Mouse (Mus musculus) neural tube, embryonic 12.5 days (tissue): ENCODE measurements around the gene Syvn1. TPM values are rescaled to one million over a fixed set of nuclear protein-coding genes. Genes with fewer than 3 reads are reported as not detected.
A peak's percentile ranks its signal among the peaks of the same experiment; 100 is the strongest.

ENCODE experiments used
- ATAC-seq: fragments of 200-750 bp; cut with Nextera tagmentation; 2 replicates; pipeline ENCODE4 v1.8.0; 2017; ENCODE audit warnings: low read depth, mild to moderate bottlenecking, moderate TSS enrichment, moderate library complexity; ENCODE audit not compliant: low FRiP score
- H3K27ac ChIP-seq: fragments of 300-500 bp; sonication (generic); 2 replicates; pipeline ENCODE4 v1.5.1; 2016
- H3K27me3 ChIP-seq: fragments of 300-500 bp; sonication (generic); replicated peaks from 2 replicates; pipeline ENCODE4 v1.6.1; 2016; ENCODE audit warnings: mild to moderate bottlenecking
- H3K36me3 ChIP-seq: fragments of 300-500 bp; sonication (generic); 2 replicates; pipeline ENCODE4 v1.6.1; 2016; ENCODE audit warnings: mild to moderate bottlenecking
- H3K4me1 ChIP-seq: fragments of 300-500 bp; sonication (generic); 2 replicates; pipeline ENCODE4 v1.6.1; 2016
- H3K4me2 ChIP-seq: fragments of 300-500 bp; sonication (generic); replicated peaks from 2 replicates; pipeline ENCODE4 v1.6.1; 2016; ENCODE audit warnings: mild to moderate bottlenecking
- H3K4me3 ChIP-seq: fragments of 300-500 bp; sonication (generic); 2 replicates; pipeline ENCODE4 v1.5.1; 2016
- H3K9ac ChIP-seq: fragments of 300-500 bp; sonication (generic); 2 replicates; pipeline ENCODE4 v1.6.1; 2016; ENCODE audit warnings: mild to moderate bottlenecking
- H3K9me3 ChIP-seq: fragments of 300-500 bp; sonication (generic); 2 replicates; pipeline ENCODE4 v1.6.1; 2016; ENCODE audit warnings: mild to moderate bottlenecking
- WGBS: fragments of 180-500 bp; shearing (Covaris S2); methylation state at CpG from one replicate; pipeline ENCODE4 v1.1.7; 2016; 5-methylcytosine and 5-hydroxymethylcytosine counted together
- polyA plus RNA-seq: library from polyadenylated mRNA; unstranded; fragments of >200 nt; fragmentation: Nextera tagmentation; extraction: Ambion mirVana; gene quantifications from 2 replicates; pipeline ENCODE4 v1.2.1, GENCODE M21; 2016

Gene Syvn1
- polyA plus RNA-seq = 33.2 and 35.2 TPM in 2 replicates

DNA sequence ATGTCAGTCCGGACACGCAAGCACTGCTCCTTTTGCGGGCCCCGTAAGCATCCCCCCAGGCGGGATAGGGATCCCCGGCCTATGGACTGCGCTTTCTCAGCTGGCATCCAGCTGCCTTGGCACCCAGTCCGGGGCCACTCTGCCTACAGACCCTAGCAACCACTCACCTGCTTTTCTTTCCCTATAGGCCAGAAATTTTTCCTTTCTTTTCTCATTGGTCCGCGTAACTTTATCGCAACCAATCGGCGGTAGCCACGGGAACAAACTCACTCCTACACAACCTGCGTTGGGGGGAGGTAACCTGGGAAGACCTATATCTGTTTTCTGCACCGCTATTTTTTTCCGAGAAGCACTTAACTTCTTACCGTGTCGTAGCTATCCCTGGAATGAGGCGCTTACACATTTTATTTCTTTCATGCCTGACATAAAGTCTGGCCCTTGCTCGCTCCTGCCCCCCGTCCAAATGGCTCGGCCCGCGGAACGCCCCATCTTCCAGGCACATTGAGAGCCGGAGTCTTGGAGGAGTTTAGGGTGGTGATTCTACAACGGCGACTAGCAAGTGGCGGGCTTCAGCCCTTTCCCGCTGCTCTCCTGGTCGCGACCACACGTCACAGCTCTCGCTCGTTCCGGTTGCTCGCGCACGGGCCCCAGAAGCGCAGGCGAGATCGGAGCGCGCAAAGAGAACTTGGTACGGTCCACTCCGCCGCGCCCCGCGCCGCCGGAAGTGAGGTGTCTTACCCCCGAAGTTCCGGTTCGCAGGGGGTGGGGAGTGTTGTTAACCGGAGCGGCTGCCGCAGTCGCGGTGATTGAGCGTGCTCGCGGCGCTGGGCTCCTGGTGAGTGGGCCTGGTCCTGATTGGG, at the start of gene Syvn1:
Syvn1 (plus strand) TSS at position 283 of the 860 bp plus-strand sequence.
- H3K27me3 ChIP-seq = no peaks in the 10 kb centered on the region
- H3K36me3 ChIP-seq = peaks cover 35% of the 10 kb centered on the region
- H3K9ac ChIP-seq = peak within 1 kb of the TSS; percentile 88
- peak within 1 kb of the TSS; percentile 98 for H3K27ac ChIP-seq
- peaks cover 22% of the 10 kb centered on the region for H3K4me1 ChIP-seq
- under 1% methylated on average over 65 of the region's 65 CpGs for WGBS
- peak within 1 kb of the TSS; percentile 90 for H3K4me3 ChIP-seq
- peak; percentile 93 for ATAC-seq
- H3K9me3 ChIP-seq = no peaks in the 10 kb centered on the region
- peak within 1 kb of the TSS; percentile 99 for H3K4me2 ChIP-seq

DNA sequence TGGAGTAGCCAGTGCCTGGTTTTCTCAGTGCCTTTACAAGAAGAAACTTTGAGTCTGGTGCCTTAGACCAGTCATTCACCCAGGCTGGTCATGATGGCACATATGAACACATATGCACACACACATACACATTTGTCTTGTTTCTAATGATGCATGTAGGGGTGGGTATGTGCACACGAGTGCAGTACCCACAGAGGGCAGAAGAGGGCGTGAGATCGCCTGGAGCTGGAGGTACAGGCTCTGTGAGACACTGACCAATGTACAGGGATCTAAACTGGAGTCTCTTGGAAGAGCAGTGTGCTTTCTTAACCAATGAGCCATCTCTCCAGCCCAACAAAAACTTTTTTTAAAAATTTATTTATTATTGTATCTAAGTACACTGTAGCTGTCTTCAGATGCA, 48.2 kb upstream of the Syvn1 start:
- no peak for ATAC-seq

DNA sequence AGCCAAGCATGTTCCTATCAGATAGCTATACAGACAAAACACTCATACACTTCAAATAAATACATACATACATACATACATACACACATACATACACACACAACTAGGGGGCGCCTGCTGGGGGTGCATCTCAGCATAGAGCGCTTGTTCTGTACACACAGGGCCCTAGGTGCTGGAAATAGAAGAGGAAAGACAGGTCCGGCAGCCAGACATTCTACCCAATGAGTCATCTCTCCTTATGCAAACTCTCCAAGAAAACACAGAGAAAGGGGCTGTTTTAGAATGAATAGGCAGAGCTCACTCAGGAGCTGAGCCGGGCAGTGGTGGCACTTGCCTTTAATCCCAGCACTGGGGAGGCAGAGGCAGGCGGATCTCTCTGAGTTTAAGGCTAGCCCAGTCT, 46.4 kb upstream of the Syvn1 start:
- Histone ChIP-seq H3K4me3 (no peak overlapping the region), H3K27ac (no peak overlapping the region), H3K27me3 (no peaks in the 10 kb centered on the region), H3K36me3 (no peaks in the 10 kb centered on the region), H3K9me3 (no peaks in the 10 kb centered on the region), H3K9ac (no peak overlapping the region), H3K4me2 (no peak overlapping the region), H3K4me1 (no peaks in the 10 kb centered on the region)
- 83% methylated on average over 5 of the region's 5 CpGs for WGBS
- ATAC-seq = no peak

More for the DNA sequence above, 48.2 kb upstream of the Syvn1 start:
- 83% methylated on average over 3 of the region's 3 CpGs for WGBS
- no peaks in the 10 kb centered on the region for H3K4me1 ChIP-seq
- no peaks in the 10 kb centered on the region for H3K27me3 ChIP-seq
- no peaks in the 10 kb centered on the region for H3K36me3 ChIP-seq
- H3K27ac ChIP-seq = no peak overlapping the region
- no peak overlapping the region for H3K4me3 ChIP-seq
- H3K4me2 ChIP-seq = no peak overlapping the region
- no peak overlapping the region for H3K9ac ChIP-seq
- no peaks in the 10 kb centered on the region for H3K9me3 ChIP-seq

DNA sequence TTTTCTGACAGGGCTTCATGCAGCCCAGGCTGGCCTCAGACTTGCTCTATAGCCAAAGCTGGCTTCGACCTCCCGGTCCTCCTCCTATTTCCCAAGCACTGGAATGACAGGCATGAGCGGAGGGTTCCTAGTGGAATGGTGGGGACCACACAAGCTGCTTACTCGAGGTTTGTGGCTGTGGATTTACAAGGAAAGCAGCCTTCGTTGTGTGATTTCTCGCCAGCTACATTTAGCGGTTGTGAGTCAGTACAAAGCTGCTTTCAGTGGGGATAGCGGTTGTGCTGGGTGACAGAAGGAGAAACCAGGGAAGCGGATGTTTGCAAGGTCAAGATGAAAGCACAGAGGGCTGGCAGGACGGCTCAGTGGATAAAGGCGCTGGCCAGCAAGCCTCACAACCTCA, 40.8 kb upstream of the Syvn1 start:
- H3K9ac ChIP-seq = no peak overlapping the region
- H3K27me3 ChIP-seq = no peaks in the 10 kb centered on the region
- no peak overlapping the region for H3K4me2 ChIP-seq
- 66% methylated on average over 11 of the region's 11 CpGs for WGBS
- no peak overlapping the region for H3K27ac ChIP-seq
- H3K4me3 ChIP-seq = no peak overlapping the region
- ATAC-seq = no peak
- H3K36me3 ChIP-seq = no peaks in the 10 kb centered on the region
- H3K4me1 ChIP-seq = no peaks in the 10 kb centered on the region
- H3K9me3 ChIP-seq = no peaks in the 10 kb centered on the region

DNA sequence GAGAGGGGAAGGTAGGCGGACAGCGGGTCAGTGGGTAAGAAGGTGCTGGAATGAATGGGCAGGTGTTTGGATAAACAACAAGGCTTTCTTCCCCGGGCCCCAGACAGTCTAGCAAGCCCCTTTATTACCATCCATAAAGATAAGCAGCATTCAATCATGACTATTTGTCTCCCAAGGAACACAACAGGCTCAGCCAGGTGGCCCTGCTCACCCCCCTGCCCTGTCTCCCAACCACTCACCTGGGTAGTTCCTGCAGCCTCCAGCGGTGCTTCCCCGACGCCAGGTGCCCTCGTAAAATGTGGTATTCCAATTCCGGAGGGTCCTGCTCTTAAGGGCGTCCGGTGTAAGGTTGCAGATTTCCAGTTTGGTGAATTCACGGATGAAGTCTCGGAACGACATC, 39.4 kb upstream of the Syvn1 start:
- H3K36me3 ChIP-seq = no peaks in the 10 kb centered on the region
- 76% methylated on average over 13 of the region's 13 CpGs for WGBS
- H3K27ac ChIP-seq = no peak overlapping the region
- no peak for ATAC-seq
- no peaks in the 10 kb centered on the region for H3K27me3 ChIP-seq
- no peak overlapping the region for H3K4me3 ChIP-seq
- H3K4me1 ChIP-seq = no peaks in the 10 kb centered on the region
- H3K9me3 ChIP-seq = no peaks in the 10 kb centered on the region
- no peak overlapping the region for H3K9ac ChIP-seq
- no peak overlapping the region for H3K4me2 ChIP-seq

DNA sequence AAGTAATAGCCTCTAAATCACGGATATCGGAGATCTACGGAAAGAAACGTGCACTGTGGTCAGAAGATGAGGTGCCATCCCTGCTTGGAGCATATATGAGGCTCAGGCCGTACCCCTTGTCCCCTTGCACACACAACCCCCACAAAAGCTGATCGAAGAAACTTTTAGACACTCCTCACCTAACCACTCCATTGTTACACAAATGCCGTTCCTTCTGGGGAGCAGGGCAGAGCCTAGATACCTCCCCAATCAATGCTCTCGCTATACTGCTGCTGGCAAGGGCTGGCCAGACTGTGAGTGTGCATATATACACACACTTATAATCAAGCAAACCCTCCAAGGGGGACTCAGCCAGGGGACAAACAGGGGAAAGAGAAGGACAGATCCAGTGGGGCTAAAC, 37.2 kb upstream of the Syvn1 start:
- H3K4me1 ChIP-seq = no peaks in the 10 kb centered on the region
- 77% methylated on average over 8 of the region's 8 CpGs for WGBS
- peaks cover 9% of the 10 kb centered on the region; the same call in 1 of the 2 replicates for H3K27me3 ChIP-seq
- no peak overlapping the region for H3K27ac ChIP-seq
- H3K36me3 ChIP-seq = no peaks in the 10 kb centered on the region
- H3K4me3 ChIP-seq = no peak overlapping the region
- H3K4me2 ChIP-seq = no peak overlapping the region
- no peak overlapping the region for H3K9ac ChIP-seq
- H3K9me3 ChIP-seq = no peaks in the 10 kb centered on the region
- ATAC-seq = no peak

DNA sequence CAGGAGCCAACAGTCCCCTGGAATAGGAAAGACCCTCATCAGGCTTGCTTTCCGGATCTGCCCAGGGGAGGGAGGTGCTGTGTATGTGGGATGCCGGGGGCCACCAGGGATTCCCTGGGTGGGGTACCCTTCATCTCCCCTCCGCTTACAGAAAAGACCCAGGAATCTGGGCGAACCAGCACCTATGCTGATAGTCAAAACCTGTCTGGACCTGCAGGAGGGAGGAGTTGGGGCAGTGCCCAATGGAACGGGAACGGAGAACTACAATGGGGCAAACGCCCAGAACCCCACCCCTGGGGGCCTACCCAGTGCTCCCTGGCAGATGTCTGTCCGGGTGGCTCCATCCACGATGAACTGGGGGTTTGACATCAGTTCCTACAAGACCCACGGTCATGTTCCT, 32.7 kb upstream of the Syvn1 start:
- H3K36me3 ChIP-seq = no peaks in the 10 kb centered on the region
- no peak overlapping the region for H3K9ac ChIP-seq
- no peak overlapping the region for H3K4me2 ChIP-seq
- no peaks in the 10 kb centered on the region for H3K9me3 ChIP-seq
- H3K4me1 ChIP-seq = peaks cover 14% of the 10 kb centered on the region
- peaks cover 39% of the 10 kb centered on the region for H3K27me3 ChIP-seq
- H3K4me3 ChIP-seq = no peak overlapping the region
- 91% methylated on average over 10 of the region's 10 CpGs for WGBS
- ATAC-seq = no peak
- no peak overlapping the region for H3K27ac ChIP-seq

DNA sequence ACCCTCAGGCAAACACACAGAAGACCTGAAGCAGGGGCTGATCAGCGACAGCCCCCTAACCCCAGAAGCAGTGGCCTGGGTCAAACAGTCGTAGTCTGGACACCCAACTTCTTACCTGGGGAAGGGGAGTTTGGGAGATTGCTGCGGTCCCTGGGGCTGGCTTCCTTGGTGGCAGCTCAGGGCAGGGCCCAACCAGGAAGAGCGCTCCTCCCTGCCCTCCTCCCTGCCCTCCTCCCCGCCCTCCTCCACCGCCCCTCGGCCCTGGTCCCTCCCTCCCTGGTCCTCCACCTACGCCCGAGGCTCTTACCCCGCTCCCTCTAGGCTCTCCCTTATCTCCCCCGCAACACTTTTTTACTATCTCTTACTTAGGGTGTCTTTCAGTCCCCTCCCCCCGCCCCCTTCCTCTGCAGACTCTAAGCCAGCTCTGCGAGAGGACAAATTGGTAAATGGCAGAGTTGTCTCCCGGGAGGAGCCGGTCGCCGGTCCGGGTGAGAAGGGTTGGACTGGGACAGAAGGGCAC, 31.3 kb upstream of the Syvn1 start:
- Histone ChIP-seq H3K4me1 (peaks cover 14% of the 10 kb centered on the region), H3K9me3 (no peaks in the 10 kb centered on the region), H3K4me2 (peak overlapping the region; percentile 82), H3K27me3 (peaks cover 39% of the 10 kb centered on the region), H3K4me3 (peak overlapping the region; percentile 47), H3K27ac (no peak overlapping the region), H3K36me3 (no peaks in the 10 kb centered on the region), H3K9ac (peak overlapping the region; percentile 63)
- ATAC-seq = peak; percentile 65
- WGBS = 3% methylated on average over 14 of the region's 18 CpGs

DNA sequence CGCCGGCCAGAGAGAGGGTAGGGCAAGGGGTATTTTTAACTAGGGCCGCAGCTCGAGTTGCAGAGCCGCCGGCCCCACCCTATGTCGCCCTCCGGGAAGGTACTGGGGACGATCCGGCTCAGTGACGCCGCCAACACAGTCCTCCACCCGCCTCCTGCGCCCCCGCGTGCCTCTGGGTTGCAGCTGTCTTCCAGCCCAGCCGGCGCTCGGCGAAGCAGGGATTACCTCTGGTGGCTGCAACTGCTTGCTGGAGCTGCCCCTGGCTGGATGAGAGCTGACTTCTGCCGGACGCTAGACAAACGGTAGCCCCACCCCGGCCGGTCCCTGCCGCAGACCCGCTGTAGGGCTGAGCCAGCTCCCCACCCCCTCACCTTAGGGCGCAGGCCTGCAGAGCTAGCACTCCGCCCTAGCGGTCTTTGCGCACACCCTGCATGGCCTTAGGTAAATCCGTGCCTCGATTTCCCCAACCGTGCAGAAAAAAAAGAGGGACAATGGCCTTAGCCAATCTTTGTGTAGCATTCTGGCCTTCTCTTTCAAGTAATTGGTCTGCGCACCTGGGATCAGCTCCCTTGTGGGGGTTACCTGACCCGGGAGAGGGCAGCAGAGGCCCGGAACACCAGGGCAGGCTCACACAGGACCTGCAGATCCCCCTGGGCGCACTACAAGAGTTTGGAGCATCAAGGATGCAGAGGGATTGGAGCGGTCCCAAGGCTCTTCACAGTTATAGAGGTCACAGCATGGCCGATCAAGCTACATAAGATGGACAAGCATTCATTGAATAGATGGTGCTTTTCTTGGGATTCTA, 30.7 kb upstream of the Syvn1 start, which contains the start of gene Capn1:
Capn1 (minus strand) TSS at position 387 of the 805 bp plus-strand sequence.
- Histone ChIP-seq H3K4me3 (peak within 1 kb of the TSS; percentile 47), H3K27ac (no peak within 1 kb of the TSS), H3K4me2 (peak within 1 kb of the TSS; percentile 82), H3K9me3 (no peaks in the 10 kb centered on the region), H3K4me1 (peaks cover 14% of the 10 kb centered on the region), H3K27me3 (peaks cover 39% of the 10 kb centered on the region), H3K36me3 (no peaks in the 10 kb centered on the region), H3K9ac (peak within 1 kb of the TSS; percentile 63)
- 4% methylated on average over 40 of the region's 40 CpGs for WGBS
- ATAC-seq = peak; percentile 71

DNA sequence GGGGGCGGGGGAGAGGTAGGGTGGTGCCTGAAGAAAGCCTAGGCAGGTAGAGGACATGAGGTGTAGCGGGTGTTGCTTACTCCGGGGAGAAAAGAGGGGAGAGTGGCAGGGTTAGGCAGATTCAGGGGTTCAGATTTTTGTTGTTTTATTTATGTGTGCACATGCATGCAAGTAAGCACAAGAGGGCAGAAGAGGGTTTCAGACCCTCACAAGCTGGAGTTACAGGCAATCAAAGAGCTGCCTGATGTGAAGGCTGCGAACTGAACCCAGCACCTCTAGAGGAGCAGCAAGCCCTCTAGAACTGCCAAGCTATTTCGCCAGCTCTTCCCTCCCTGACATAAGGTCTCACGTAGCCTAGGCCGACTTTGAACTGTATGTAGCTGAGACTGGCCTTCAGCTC, 29.8 kb upstream of the Syvn1 start:
- H3K4me3 ChIP-seq = no peak overlapping the region
- no peak overlapping the region for H3K9ac ChIP-seq
- H3K4me1 ChIP-seq = peaks cover 14% of the 10 kb centered on the region
- 45% methylated on average over 7 of the region's 7 CpGs for WGBS
- peaks cover 39% of the 10 kb centered on the region for H3K27me3 ChIP-seq
- no peak overlapping the region for H3K27ac ChIP-seq
- no peak for ATAC-seq
- H3K36me3 ChIP-seq = no peaks in the 10 kb centered on the region
- peak overlapping the region; percentile 82; the same call in 1 of the 2 replicates for H3K4me2 ChIP-seq
- no peaks in the 10 kb centered on the region for H3K9me3 ChIP-seq

DNA sequence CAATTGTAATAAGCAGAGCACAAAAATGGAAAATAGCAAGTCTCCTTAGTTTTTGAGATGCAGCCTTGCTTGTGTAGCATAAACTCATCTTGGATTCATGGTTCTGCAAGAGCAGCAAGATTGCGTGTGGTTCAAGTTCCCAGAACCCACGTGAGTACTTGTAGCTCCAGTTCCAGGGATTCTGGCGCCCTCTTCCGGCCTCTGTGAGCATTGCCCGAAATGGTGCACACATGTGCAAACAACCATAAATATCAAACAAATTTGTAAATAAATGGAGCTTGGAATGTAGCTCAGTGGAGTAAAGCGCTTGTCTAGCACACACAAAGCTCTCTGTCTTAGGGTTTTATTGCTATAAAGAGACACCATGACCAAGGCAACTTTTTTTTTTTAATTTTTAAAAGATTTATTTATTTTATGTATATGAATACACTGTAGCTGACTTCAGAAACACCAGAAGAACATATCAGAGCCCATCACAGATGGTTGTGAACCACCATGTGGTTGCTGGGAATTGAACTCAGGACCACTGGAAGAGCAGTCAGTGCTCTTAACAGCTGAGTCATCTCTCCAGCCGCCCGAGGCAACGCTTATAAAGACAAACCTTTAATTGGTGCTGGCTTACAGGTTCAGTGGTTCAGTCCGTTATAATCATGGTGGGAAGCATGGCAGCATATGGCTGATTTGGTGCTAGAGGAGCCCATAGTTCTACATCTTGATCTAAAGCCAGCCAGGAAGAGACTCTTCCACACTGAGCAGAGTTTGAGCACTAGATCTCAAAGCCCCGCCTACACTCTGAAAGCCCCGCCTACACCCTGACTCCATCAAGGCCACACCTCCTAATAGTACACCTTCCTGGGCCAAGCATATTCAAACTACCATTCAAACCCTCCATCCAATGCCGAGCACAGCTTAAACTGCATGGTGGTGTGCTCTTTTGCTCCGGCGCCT, 28.0 kb upstream of the Syvn1 start:
- H3K36me3 ChIP-seq = no peaks in the 10 kb centered on the region
- WGBS = 32% methylated on average over 15 of the region's 15 CpGs
- H3K9me3 ChIP-seq = no peaks in the 10 kb centered on the region
- H3K27me3 ChIP-seq = peaks cover 37% of the 10 kb centered on the region
- H3K4me2 ChIP-seq = no peak overlapping the region
- H3K4me3 ChIP-seq = no peak overlapping the region
- no peak overlapping the region for H3K9ac ChIP-seq
- peaks cover 14% of the 10 kb centered on the region for H3K4me1 ChIP-seq
- ATAC-seq = no peak
- H3K27ac ChIP-seq = no peak overlapping the region
